Mouse (Mus musculus): ENCODE measurements at regions not wholly inside any gene's neighbourhood (a gene's known extent, or its start where the extent isn't known, plus 50 kb on each side); places are given as distances from the start of the nearest gene placed in this dataset.
A peak's percentile ranks its signal among the peaks of the same experiment; 100 is the strongest.

- Histone ChIP-seq H3K36me3 (ENCODE audit: control insufficient read depth, insufficient read depth) (no peaks in the 10 kb centered on the region), H3K27me3 (ENCODE audit: control insufficient read depth, insufficient read depth, insufficient read length) (no peaks in the 10 kb centered on the region), H3K4me3 (no peak overlapping the region), H3K79me2 (ENCODE audit: control insufficient read depth, insufficient read depth) (no peaks in the 10 kb centered on the region), H3K4me2 (ENCODE audit: low read depth) (no peak overlapping the region), H3ac (ENCODE audit: control insufficient read depth, insufficient read length) (no peak overlapping the region)
- TF ChIP-seq USF1 (IDR thresholded peaks at IDR 0.05; ENCODE audit: low read depth), result no peak
- no peak for TF ChIP-seq MAX (IDR thresholded peaks at IDR 0.05; ENCODE audit: low read depth)
- no peak for TF ChIP-seq REST (IDR thresholded peaks at IDR 0.05; ENCODE audit: insufficient read depth, insufficient read length)
- no peak for TF ChIP-seq CEBPB (IDR thresholded peaks at IDR 0.05; ENCODE audit: insufficient read depth, poor library complexity, severe bottlenecking)
- TF ChIP-seq POLR2AphosphoS2 (IDR thresholded peaks at IDR 0.05; ENCODE audit: insufficient read length, low read depth), result no peak
- no peak for TF ChIP-seq SRF (IDR thresholded peaks at IDR 0.05; ENCODE audit: control insufficient read depth, insufficient read length, low read depth)
- no peak for TF ChIP-seq TCF12 (IDR thresholded peaks at IDR 0.05; ENCODE audit: insufficient read depth, poor library complexity, severe bottlenecking)
- no peak for TF ChIP-seq MYOG (IDR thresholded peaks at IDR 0.05; ENCODE audit: control insufficient read depth in 1 of 3, insufficient read depth in 1 of 3, insufficient read length in 2 of 3, low read depth in 2 of 3)
- TF ChIP-seq POLR2A (IDR thresholded peaks at IDR 0.05; ENCODE audit: insufficient read length, low read depth), result no peak
- no peak for TF ChIP-seq TCF3 (IDR thresholded peaks at IDR 0.05; ENCODE audit: insufficient read length, low read depth)
- no peak for TF ChIP-seq MYOD1 (IDR thresholded peaks at IDR 0.05; ENCODE audit: control insufficient read depth in 1 of 3, insufficient read length in 2 of 3, low read depth in 2 of 3)
- no peak for TF ChIP-seq E2F4 (IDR thresholded peaks at IDR 0.05; ENCODE audit: insufficient read depth)
These were observed 336.6 kb upstream of the Gm10131 start for GRCm38 (mm10) chr8:34447880-34448830.

DNA sequence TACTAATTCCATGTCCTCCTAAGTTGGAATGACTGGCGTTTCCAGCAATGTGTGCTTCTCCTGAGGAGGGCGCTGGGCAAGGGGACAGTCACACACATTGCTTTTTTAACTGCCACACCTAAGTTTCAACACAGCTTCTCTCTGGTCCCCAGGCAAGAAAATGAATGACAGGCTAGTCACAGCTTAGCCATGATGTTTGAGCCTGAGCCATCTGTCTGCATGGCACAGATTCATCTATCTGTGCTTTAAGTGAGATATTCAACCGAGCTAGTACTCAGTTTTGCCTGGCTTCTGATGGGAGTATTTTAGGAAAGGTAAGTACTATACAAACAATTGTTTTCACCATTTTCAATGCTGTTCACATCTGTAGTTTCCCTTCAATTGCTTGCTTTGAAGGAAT, 331.2 kb upstream of the Gm10131 start:
- TF ChIP-seq CEBPB (IDR thresholded peaks at IDR 0.05; ENCODE audit: insufficient read depth, poor library complexity, severe bottlenecking) (no peak), USF1 (IDR thresholded peaks at IDR 0.05; ENCODE audit: low read depth) (no peak)
- H3K27me3 ChIP-seq (ENCODE audit: control insufficient read depth, insufficient read depth, insufficient read length), result no peaks in the 10 kb centered on the region
- H3K4me3 ChIP-seq, result no peak overlapping the region
- H3K36me3 ChIP-seq (ENCODE audit: control insufficient read depth, insufficient read depth), result no peaks in the 10 kb centered on the region
- no peaks in the 10 kb centered on the region for H3K79me2 ChIP-seq (ENCODE audit: control insufficient read depth, insufficient read depth)
- no peak overlapping the region for H3K4me2 ChIP-seq (ENCODE audit: low read depth)
- no peak overlapping the region for H3ac ChIP-seq (ENCODE audit: control insufficient read depth, insufficient read length)

GRCm38 (mm10) chr8:34441756-34442155, 330.2 kb upstream of the Gm10131 start:
- Histone ChIP-seq H3K36me3 (ENCODE audit: control insufficient read depth, insufficient read depth) (no peaks in the 10 kb centered on the region), H3ac (ENCODE audit: control insufficient read depth, insufficient read length) (no peak overlapping the region)

DNA sequence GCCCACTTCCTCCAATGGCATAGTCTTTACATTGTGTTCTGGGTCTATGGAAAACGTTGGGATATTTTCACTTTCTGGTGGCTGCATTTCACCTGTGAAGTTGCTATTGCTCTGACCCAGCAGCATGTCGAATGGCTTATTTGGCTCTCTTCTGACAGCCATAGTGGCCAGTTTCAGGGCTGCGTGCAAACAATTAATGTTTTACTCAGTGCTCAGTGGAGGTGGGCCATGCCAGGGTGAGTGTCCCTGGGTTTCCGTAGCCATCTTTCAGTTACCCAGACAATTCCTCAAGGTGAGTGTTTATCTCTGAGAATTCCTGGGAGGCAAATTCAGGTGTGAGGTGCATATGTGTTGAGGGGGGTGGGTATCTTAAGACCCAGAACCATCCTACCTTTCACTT, 329.2 kb upstream of the Gm10131 start:
- no peaks in the 10 kb centered on the region for H3K27me3 ChIP-seq (ENCODE audit: control insufficient read depth, insufficient read depth, insufficient read length)
- H3K4me3 ChIP-seq, result no peak overlapping the region
- no peaks in the 10 kb centered on the region for H3K36me3 ChIP-seq (ENCODE audit: control insufficient read depth, insufficient read depth)
- H3K79me2 ChIP-seq (ENCODE audit: control insufficient read depth, insufficient read depth), result no peaks in the 10 kb centered on the region
- no peak overlapping the region for H3ac ChIP-seq (ENCODE audit: control insufficient read depth, insufficient read length)
- no peak for TF ChIP-seq POLR2AphosphoS2 (IDR thresholded peaks at IDR 0.05; ENCODE audit: insufficient read length, low read depth)
- no peak for TF ChIP-seq TCF3 (IDR thresholded peaks at IDR 0.05; ENCODE audit: insufficient read length, low read depth)
- no peak overlapping the region for H3K4me2 ChIP-seq (ENCODE audit: low read depth)

More at GRCm38 (mm10) chr8:34441756-34442155, 330.2 kb upstream of the Gm10131 start:
- H3K4me3 ChIP-seq, result no peak overlapping the region
- H3K79me2 ChIP-seq (ENCODE audit: control insufficient read depth, insufficient read depth), result no peaks in the 10 kb centered on the region
- TF ChIP-seq MYOG (IDR thresholded peaks at IDR 0.05; ENCODE audit: control insufficient read depth in 1 of 3, insufficient read depth in 1 of 3, insufficient read length in 2 of 3, low read depth in 2 of 3), result peak in 2 of 3 experiments; percentile 21 to 29
- peak; percentile 88 to 91 (median 90) for TF ChIP-seq MYOD1 (IDR thresholded peaks at IDR 0.05; ENCODE audit: control insufficient read depth in 1 of 3, insufficient read length in 2 of 3, low read depth in 2 of 3)
- no peak for TF ChIP-seq E2F4 (IDR thresholded peaks at IDR 0.05; ENCODE audit: insufficient read depth)
- no peaks in the 10 kb centered on the region for H3K27me3 ChIP-seq (ENCODE audit: control insufficient read depth, insufficient read depth, insufficient read length)
- no peak overlapping the region for H3K4me2 ChIP-seq (ENCODE audit: low read depth)

- H3K4me3 ChIP-seq, result no peak overlapping the region
- H3K27me3 ChIP-seq (ENCODE audit: control insufficient read depth, insufficient read depth, insufficient read length), result no peaks in the 10 kb centered on the region
- H3K79me2 ChIP-seq (ENCODE audit: control insufficient read depth, insufficient read depth), result no peaks in the 10 kb centered on the region
These were observed 327.2 kb upstream of the Gm10131 start for GRCm38 (mm10) chr8:34438771-34439170.

More at GRCm38 (mm10) chr8:34438771-34439170, 327.2 kb upstream of the Gm10131 start:
- no peak overlapping the region for H3ac ChIP-seq (ENCODE audit: control insufficient read depth, insufficient read length)
- no peak overlapping the region for H3K4me2 ChIP-seq (ENCODE audit: low read depth)
- no peaks in the 10 kb centered on the region for H3K36me3 ChIP-seq (ENCODE audit: control insufficient read depth, insufficient read depth)
- no peak for TF ChIP-seq MAX (IDR thresholded peaks at IDR 0.05; ENCODE audit: low read depth)
- TF ChIP-seq SRF (IDR thresholded peaks at IDR 0.05; ENCODE audit: control insufficient read depth, insufficient read length, low read depth), result no peak
- TF ChIP-seq USF1 (IDR thresholded peaks at IDR 0.05; ENCODE audit: low read depth), result no peak
- TF ChIP-seq TCF12 (IDR thresholded peaks at IDR 0.05; ENCODE audit: insufficient read depth, poor library complexity, severe bottlenecking), result no peak
- TF ChIP-seq REST (IDR thresholded peaks at IDR 0.05; ENCODE audit: insufficient read depth, insufficient read length), result no peak
- no peak for TF ChIP-seq CEBPB (IDR thresholded peaks at IDR 0.05; ENCODE audit: insufficient read depth, poor library complexity, severe bottlenecking)
- no peak for TF ChIP-seq POLR2A (IDR thresholded peaks at IDR 0.05; ENCODE audit: insufficient read length, low read depth)
- TF ChIP-seq MYOD1 (IDR thresholded peaks at IDR 0.05; ENCODE audit: control insufficient read depth in 1 of 3, insufficient read length in 2 of 3, low read depth in 2 of 3), result no peak
- TF ChIP-seq TCF3 (IDR thresholded peaks at IDR 0.05; ENCODE audit: insufficient read length, low read depth), result no peak
- no peak for TF ChIP-seq E2F4 (IDR thresholded peaks at IDR 0.05; ENCODE audit: insufficient read depth)
- TF ChIP-seq POLR2AphosphoS2 (IDR thresholded peaks at IDR 0.05; ENCODE audit: insufficient read length, low read depth), result no peak
- no peak for TF ChIP-seq MYOG (IDR thresholded peaks at IDR 0.05; ENCODE audit: control insufficient read depth in 1 of 3, insufficient read depth in 1 of 3, insufficient read length in 2 of 3, low read depth in 2 of 3)
